Mouse (Mus musculus): ENCODE measurements around the gene Egfr.

- TF ChIP-seq EP300 (IDR thresholded peaks at IDR 0.05; ENCODE audit: low read depth) (no peak), CTCF (IDR thresholded peaks at IDR 0.05; ENCODE audit: low read depth) (no peak)
Measured at GRCm38 (mm10) chr11:16829468-16829867, 77.5 kb downstream of the Egfr start.
